Mouse (Mus musculus): ENCODE measurements around the gene Naa16.

DNA sequence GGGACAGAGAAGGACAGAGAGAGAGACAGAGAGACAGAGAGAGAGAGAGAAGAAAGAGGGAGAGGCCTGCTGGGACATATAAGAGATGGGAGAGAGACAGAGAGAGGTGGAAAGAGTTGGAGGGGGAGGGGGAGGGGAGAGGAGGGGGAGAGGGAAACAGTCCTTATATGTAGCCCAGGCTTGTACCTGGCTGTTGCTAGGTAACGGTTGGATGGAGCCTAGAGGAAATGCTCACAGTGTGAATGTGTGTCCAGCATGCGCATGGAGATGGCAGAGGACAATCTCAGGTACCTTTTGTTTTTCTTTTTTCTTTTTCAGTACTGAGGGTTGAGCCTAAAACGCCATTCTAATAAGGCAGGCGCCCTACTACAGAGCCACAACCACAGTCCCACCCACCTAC lies 106.0 kb downstream of the Naa16 start:
- TF ChIP-seq CTCF (IDR thresholded peaks at IDR 0.05; ENCODE audit: low read depth): no peak
- TF ChIP-seq EP300 (IDR thresholded peaks at IDR 0.05; ENCODE audit: low read depth): no peak

All from heart, postnatal 0 days (tissue).